Mouse (Mus musculus): Measurements from ENCODE around the gene Gm8180. TPM values are rescaled to one million over a fixed set of nuclear protein-coding genes. Genes with fewer than 3 reads are reported as not detected.

The Gm8180 gene
- polyA plus RNA-seq (2015; fragmentation: Nextera tagmentation; extraction: Ambion mirVana), result not detected in 2 replicates

DNA sequence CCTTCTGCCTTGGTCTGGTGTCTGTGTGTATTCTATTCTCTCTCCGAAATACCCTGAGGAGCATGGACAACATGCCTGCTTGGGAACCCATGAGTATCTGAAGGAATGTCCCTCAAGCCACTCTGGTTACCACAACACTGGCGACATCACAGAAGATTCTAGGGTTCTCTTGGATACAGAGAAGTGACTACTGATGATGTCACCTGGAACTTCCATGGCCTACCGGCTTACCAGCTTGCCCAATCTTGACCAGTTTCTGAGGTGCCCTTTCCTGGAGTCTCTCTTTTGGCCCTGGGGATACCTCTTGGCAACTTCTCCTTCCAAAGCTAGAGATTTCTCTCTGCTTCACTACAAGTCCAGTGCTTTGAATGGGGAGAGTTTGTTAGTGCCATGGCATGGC lies at the start of gene Gm8180:
Gm8180 (minus strand) TSS at position 101 of the 400 bp plus-strand sequence.

GRCm38 (mm10) chr14:43747566-43747965 lies 37.0 kb downstream of the Gm8180 start, which contains the start of gene Gm6526:
TSS of gene Gm6526 (plus strand) at chr14:43747866.

Other genes with a start within 250 kb of the Gm8180 start
- gene Gm5799, start 241.2 kb downstream of the Gm8180 start, polyA plus RNA-seq (2015; fragmentation: Nextera tagmentation; extraction: Ambion mirVana), result not detected in 2 replicates
- not detected in 2 replicates for gene Gm17654, start 205.6 kb downstream of the Gm8180 start, polyA plus RNA-seq (2015; fragmentation: Nextera tagmentation; extraction: Ambion mirVana)
- gene Gm10375, start 176.7 kb downstream of the Gm8180 start, polyA plus RNA-seq (2015; fragmentation: Nextera tagmentation; extraction: Ambion mirVana), result not detected in 2 replicates
- not detected in 2 replicates for gene Gm8165, start 107.5 kb downstream of the Gm8180 start, polyA plus RNA-seq (2015; fragmentation: Nextera tagmentation; extraction: Ambion mirVana)
- 0.41 and 0.59 TPM in 2 replicates for gene Gm7324, start 86.9 kb downstream of the Gm8180 start, polyA plus RNA-seq (2015; fragmentation: Nextera tagmentation; extraction: Ambion mirVana)
- gene Gm16506, start 57.3 kb downstream of the Gm8180 start, polyA plus RNA-seq (2015; fragmentation: Nextera tagmentation; extraction: Ambion mirVana), result not detected in 2 replicates
- not detected in 2 replicates for gene Gm6526, start 36.9 kb downstream of the Gm8180 start, polyA plus RNA-seq (2015; fragmentation: Nextera tagmentation; extraction: Ambion mirVana)
- not detected in 2 replicates for gene Ear1, start 90.8 kb upstream of the Gm8180 start, polyA plus RNA-seq (2015; fragmentation: Nextera tagmentation; extraction: Ambion mirVana)
- gene Ear10, start 138.8 kb upstream of the Gm8180 start, polyA plus RNA-seq (2015; fragmentation: Nextera tagmentation; extraction: Ambion mirVana), result not detected in 2 replicates
- 3.5 and 4.0 TPM in 2 replicates for gene Gm8113, start 140.6 kb upstream of the Gm8180 start, polyA plus RNA-seq (2015; fragmentation: Nextera tagmentation; extraction: Ambion mirVana)
- gene Ang5, start 172.3 kb upstream of the Gm8180 start, polyA plus RNA-seq (2015; fragmentation: Nextera tagmentation; extraction: Ambion mirVana), result not detected in 2 replicates
- not detected in 2 replicates for gene Ang6, start 217.5 kb upstream of the Gm8180 start, polyA plus RNA-seq (2015; fragmentation: Nextera tagmentation; extraction: Ambion mirVana)

All from urinary bladder, postnatal 0 days (tissue).